Mouse (Mus musculus) embryo, embryonic 11 days (tissue): Measurements from ENCODE around the gene Itga4.

Source experiments
- DNase-seq: peaks from one replicate; pipeline ENCODE4 v3.0.0-alpha.2; 2015

The Itga4 gene

GRCm38 (mm10) chr2:79255192-79256000, at the start of gene Itga4:
Itga4 (plus strand) TSS chr2:79255426.
- peak; percentile 84 for DNase-seq

- no peak for DNase-seq
Observed at GRCm38 (mm10) chr2:79206191-79206755, 49.0 kb upstream of the Itga4 start.

DNA sequence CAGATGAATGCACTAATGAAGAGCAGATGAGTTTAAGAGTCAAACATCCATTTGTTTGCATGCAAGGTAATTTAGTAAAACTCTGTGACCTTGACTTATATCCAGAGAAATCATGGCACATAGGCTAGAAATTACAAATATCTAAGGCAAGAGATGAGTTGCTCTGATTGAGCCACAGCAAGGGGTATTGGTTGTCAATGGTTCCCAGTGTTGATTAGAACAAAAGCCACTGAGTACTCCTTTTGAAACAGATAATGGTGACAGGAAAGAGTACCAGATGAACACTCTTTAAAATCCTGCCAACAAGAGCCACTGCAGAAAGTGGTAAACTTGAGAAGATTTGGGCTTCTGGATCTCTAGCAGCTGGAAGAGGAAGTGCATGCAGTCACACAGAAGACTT, 40.2 kb upstream of the Itga4 start:
- no peak for DNase-seq

GRCm38 (mm10) chr2:79215479-79215878, 39.7 kb upstream of the Itga4 start:
- DNase-seq = no peak

DNA sequence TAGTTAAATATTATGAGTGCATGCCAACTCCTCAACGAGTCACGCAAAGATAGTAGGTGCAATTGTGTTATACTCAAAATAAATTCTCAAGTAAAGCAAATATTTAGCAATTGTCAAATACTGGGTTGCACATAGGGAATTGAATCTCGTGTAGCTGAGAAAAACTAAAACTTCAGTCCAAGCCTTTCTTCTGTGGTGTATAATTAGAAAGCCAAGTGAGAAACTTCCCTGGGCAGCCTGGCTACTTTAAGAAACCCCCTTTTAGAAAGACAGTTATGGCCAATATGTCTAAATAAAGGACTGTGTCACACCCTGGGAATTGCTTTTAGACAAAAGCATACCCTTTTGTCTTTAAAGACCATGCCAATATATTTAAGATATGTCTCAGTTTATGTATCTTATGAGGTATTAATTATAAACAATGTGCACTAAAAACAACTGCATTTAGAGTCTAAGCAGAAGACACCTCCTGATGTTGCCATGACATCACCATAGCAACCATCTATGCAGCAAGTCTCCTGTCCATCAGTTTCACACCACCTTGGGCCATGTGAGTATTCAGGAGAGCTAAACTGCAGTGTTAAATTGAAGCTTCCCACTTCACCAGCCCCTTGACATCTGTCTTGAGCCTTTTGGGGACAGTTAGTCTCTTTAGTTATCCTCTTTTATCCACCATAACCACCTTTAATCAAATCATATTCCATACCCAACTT, 30.4 kb upstream of the Itga4 start:
- DNase-seq = no peak

DNA sequence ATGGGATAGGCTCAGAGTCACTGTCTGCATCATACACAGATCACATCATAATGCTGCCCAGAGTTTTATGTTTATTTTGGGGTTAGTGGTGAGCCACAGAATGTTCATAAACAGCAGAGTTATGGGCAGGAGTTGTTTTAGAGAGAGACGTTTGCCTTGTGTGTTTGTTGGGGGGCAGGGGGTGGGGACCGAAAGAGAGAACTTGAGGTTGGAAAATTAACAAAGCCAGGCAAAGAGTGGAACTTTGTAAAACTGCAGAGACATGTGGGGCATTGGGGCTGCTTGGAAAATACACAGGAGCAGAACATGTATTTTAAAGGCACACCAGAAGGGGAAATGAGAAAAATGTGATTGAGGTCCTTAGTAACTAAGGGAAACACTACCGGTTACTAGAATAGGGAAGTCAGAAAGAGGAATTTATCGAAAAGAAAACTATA, 27.4 kb upstream of the Itga4 start:
- no peak for DNase-seq

DNA sequence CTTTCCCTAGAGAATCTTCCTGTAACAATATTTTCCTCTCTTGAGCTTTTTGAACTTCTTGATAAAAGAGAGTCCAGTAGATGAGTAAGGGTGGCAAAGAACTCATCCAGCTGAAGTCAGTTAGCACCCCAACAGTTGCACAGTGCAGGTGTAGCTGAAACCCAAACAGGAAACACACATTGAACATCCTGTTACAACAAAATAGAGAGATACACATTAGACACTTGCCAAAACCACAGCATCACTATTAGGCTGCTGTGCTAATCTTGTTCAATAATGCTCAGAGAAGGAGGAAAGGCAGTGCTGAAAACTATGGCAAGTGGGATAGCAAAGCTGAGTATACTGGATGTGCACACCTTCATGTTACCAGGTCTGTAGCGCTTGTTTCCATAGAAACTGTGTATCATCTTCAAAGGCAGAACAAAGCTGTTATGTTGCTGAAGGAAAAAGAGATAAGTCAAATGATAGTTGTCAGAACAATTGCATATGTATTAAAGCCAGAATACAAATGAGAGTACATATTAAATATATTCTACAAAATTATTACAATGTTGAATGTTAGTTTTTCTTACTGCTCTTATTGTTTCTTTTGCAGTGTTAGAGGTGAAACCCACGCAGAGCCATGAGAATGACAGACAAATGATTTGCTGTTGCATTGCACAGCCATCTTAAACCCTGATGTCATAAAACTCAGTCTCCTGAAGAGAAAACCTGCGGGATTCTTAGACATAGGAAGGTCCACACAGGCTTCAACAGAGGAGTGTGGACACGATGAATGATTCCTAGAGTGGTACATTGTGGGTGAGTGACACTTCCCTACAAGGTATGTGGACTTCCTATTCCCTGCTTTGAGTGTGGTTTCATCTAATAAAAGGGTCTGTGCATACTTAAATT, 23.9 kb upstream of the Itga4 start:
- no peak for DNase-seq

GRCm38 (mm10) chr2:79235767-79236487, 19.3 kb upstream of the Itga4 start:
- DNase-seq = no peak

DNA sequence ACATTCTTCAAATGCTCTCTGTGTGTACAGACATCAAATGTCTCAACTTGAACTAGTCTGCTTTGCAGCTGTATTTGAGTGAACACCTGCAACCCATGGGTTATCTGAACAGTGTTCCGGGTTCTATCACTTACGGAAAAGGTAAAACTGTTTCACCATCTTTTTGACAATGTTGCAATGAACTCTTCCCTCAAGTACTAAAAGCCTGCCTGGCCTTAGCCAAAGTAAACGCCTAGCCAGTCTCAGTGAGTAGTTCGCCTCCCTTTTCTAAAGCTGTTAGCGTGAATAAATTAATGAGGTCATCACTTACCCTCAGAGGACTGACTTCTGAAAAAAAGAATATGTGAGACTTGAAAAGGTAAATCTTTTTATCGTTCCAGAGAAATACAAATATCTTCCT, 18.0 kb upstream of the Itga4 start:
- no peak for DNase-seq

DNA sequence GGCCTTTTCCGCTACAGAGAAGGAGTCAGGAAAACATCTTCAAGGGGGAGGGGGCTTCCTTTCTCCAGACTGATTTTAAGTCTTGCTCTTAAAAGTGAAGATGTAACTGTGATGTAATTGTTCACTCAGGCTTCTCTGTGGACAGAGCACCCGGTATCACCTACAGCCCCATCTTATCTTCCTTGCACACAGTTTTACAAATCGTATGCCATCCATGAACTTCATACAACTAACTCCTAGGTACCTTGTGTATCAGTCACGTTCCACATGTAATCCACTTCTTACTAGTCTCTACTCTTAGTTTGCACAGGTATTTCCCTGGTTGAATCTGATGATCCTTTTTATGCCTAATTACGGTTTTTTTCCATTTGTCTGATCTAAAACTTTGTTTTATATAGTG, 10.9 kb upstream of the Itga4 start:
- no peak for DNase-seq

- no peak for DNase-seq
Observed at GRCm38 (mm10) chr2:79244743-79245142, 10.5 kb upstream of the Itga4 start.

DNA sequence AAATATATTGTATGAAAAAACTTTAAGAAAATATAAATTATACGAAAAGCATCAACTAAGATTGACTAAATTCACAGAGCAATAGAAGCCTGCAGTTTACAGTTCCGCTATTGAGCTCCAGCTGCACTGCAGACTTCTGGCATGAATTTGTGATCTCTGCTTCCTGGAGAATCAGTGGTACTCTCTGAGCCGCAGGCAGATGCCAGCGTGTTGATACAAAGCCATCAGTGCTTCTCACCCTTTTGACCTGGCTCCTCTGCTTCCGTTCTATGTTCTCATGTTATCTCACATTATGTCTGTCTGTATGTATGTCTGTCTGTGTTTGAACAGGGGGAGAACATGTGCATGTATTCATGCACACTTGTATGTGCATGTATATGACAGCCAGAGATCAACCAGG, 6.9 kb upstream of the Itga4 start:
- DNase-seq = no peak

DNA sequence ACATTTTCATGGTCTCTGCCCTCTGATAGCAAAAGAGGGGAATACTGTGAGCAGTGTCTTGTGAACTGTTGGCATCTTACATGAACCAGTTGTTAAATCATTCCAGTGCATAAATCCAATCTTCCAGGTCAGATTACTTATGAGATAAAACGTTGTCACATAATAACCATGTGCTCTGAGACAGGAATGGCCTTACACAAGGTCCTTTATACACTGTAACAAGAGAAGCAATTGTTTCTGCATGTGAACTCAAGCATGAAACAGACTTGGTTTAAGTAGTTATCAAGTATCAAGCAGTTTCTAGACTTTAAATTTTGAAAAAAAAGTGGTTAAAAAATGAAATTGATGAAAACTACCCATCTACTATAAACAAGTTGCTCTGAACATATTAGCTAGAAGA, 4.7 kb upstream of the Itga4 start:
- DNase-seq = no peak

GRCm38 (mm10) chr2:79253754-79254197, 1.4 kb upstream of the Itga4 start:
- no peak for DNase-seq

- DNase-seq = no peak
Observed at GRCm38 (mm10) chr2:79254588-79255191, 536 bp upstream of the Itga4 start.

DNA sequence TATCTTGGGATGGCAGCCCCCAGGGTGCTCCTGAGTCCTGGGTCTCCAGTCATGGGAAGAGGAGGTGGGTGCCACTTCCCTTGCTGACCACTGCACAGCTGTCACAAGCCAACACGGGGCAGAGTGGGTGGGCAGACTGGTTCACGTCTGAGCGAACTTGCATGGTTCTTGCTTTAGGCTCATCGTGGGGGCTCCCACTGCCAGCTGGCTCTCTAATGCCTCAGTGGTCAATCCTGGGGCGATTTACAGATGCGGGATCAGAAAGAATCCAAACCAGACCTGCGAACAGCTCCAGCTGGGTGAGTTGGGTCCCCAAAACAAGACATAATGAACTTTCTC, 744 bp downstream of the Itga4 start:
- no peak for DNase-seq

GRCm38 (mm10) chr2:79256376-79256775, 1.1 kb downstream of the Itga4 start:
- no peak for DNase-seq

DNA sequence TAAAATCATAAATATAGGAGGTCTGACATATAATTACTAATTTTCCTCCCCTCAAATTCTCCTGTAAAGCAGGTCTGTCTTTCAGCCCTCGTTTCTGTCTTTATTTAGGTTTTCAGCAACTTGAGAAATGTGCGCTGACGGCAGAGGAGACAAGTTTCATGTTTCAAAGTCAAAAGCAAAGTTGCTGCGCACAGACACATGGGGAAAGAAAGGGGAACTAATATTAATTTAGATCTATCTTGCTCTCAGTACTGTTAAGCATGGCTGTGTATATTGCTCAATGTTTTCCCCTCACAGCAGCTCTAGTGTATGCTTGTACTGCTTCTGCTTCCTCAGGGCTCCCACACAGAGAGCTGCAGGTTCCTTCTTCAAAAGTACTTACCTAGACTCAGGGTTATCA, 1.7 kb downstream of the Itga4 start:
- DNase-seq = no peak

- DNase-seq = no peak
Observed at GRCm38 (mm10) chr2:79257411-79257810, 2.2 kb downstream of the Itga4 start.

DNA sequence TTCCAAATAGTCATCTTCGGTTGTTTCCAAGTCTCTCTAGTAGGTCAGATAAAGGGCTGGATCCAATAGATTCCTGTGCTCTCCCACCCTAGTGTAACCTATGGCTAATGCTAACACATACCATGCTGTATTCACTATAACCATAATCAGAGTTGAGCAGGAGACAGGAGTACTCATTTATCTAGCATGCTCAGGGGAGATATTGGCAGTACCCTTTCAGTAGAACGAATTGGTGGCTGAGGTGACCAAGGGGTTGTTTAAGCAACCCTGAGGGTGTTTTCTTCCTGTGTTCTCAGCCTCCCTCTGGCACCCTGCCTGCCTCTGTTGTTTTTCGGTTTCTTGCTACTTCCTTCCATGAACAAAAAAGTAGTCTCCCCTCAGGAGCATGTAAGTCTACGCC, 4.1 kb downstream of the Itga4 start:
- DNase-seq = no peak

- DNase-seq = peak; percentile 57
Observed at GRCm38 (mm10) chr2:79265665-79266064, 10.4 kb downstream of the Itga4 start.

DNA sequence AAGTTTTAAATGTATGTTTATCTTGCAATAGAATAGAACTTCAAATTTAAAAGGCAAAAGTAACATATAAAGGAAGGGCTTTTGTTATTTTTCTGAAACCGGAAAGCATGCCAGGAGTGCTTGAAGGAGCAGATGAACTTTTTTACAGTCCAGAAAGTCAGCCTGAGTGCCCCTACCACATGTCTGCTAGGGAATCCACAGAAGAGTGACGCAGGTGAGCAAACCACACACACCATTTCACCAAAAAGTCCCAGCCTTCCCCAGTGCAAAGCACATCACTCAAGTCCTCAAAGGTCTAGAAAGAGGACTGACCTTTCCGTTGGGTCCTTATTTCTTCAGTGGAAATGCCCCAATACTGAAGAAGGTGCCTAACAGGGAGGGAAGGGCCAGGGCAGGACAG, 11.3 kb downstream of the Itga4 start:
- DNase-seq = no peak
